Mouse (Mus musculus) adrenal gland, adult 18-20 months (tissue): Measurements from ENCODE around the gene Cenpn. TPM values are rescaled to one million over a fixed set of nuclear protein-coding genes. Genes with fewer than 3 reads are reported as not detected.

ENCODE experiments used
- DNase-seq, 2 experiments: peaks; one replicate each; pipeline ENCODE4 v3.0.0; 2021 to 2022; ENCODE audit warnings: low spot score in 2 of 2
- total RNA-seq, 2 experiments: library from RNA; stranded (reverse); gene quantifications; 1 replicate in 1 of 2; 2 replicates in 1 of 2; pipeline ENCODE4 v1.2.3; 2021

Gene Cenpn
- total RNA-seq, 2 experiments from 2014 or later, result 2.6 to 2.7 TPM

- no peak for DNase-seq
Measured at GRCm38 (mm10) chr8:116942284-116943058, 20.9 kb downstream of the Cenpn start.

DNA sequence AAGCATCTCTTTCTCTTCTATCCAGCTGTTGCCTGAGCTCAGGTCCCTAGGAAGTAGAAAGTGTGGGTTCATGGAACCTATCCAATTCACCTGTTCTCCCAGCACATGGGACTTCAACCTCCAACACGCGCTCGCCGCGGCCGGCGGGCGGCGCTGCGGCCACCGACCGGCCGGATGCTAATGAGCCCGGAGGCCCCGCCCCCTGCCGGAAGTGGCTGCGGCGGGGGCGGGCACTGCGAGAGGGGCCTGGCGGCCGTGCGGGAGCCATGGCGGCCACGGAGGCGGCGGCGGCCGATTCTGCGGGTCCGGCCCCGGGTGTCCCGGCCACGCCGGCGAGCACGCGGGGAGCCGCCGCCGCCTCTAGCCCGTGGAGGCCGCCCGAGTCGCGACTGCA, 21.6 kb downstream of the Cenpn start, which contains the start of gene Atmin:
Atmin (plus strand) TSS at position 233 of the 394 bp plus-strand sequence.
- peak; percentile 82 to 90 for DNase-seq

- peak; percentile 24 to 37 for DNase-seq
Measured at GRCm38 (mm10) chr8:116943555-116944384, 22.2 kb downstream of the Cenpn start.

DNA sequence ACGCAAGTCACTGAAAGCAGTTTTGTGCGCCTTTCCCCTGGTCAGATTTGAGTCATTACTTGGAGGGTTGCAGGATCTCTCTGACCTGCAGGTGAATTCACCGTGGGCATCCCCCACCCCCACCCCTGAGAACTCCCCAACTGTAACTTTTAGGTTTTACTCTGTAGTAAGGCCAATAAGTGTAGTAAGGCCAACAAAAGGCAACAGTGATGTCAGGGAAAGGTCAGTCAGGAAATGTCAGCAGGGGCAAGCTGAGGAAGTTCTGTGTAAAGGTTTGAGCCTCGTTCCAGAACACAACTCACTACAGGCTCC, 22.8 kb downstream of the Cenpn start:
- DNase-seq, result no peak

DNA sequence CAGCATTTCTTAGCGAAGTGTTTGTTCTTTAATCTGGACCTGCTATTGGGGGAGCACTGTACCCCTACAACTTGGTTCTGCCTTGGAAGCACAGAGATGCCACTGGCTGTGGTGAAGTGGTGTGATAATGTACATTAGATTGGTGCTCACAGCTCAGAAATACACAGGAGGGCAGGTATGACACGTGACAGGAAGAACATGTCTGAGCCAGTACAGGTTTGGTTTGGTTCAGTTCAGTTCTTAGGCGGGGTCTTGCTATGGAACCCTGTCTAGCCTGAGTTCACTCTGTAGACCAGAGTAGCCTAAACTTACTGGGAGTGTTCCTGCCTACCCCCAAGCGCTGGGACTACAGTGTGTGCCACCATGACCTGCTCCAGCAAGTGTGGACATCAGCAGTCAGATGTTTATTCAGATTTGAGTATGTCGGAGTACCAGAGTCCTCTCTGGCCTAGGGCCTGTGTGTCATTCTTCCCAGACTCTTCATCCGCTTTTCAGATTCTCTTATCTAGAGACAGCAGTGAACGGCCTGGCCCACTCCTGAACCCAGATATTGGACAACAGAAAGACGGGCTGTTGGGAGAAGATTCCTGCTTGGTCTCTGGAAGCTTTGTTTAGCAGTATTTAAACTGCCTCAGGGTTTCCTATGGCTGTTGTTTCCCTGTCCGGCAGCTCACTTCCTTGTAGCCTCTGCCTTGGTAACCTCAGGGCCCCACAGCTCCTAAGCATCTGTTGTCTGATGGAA, 23.8 kb downstream of the Cenpn start:
- DNase-seq, result no peak

DNA sequence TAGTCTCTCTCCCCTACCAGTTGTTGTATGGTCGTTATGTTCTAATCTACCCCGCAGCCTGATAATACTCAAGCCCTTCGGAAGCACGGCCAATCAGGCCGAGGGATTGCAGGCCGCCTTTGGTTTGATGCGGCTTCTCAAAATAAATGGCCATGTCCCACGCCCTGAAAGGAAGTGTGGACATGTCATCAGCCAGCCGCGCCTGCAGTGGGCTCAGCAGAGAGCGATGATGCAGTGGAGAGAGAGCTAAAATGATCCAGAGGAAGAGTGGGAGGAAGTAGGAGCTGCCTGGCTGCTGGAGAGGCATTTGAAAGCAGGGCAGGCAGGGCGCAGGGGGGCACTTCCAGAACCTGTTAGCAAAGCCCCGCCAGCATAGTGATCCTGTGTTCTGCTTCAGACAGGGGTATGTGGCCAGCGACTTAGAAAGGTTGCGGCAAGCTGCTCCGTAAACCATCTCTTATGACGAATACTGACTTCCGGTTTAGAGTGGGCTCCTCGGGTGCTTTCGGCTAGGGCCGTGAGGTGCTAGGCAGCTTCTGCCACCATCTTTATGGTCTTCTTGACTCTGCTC, 24.8 kb downstream of the Cenpn start:
- no peak for DNase-seq

- no peak for DNase-seq
Measured at GRCm38 (mm10) chr8:116946851-116947250, 25.3 kb downstream of the Cenpn start.

- no peak for DNase-seq
Measured at GRCm38 (mm10) chr8:116947589-116947988, 26.1 kb downstream of the Cenpn start.

- no peak for DNase-seq
Measured at GRCm38 (mm10) chr8:116951369-116951768, 29.8 kb downstream of the Cenpn start.

- DNase-seq, result no peak
Measured at GRCm38 (mm10) chr8:116951778-116952177, 30.2 kb downstream of the Cenpn start.

GRCm38 (mm10) chr8:116952428-116952827, 30.9 kb downstream of the Cenpn start:
- DNase-seq, result no peak

GRCm38 (mm10) chr8:116954415-116954814, 32.9 kb downstream of the Cenpn start:
- no peak for DNase-seq

- no peak for DNase-seq
Measured at GRCm38 (mm10) chr8:116969531-116969930, 48.0 kb downstream of the Cenpn start.

- DNase-seq, result no peak
Measured at GRCm38 (mm10) chr8:116975066-116975465, 53.5 kb downstream of the Cenpn start.

- no peak for DNase-seq
Measured at GRCm38 (mm10) chr8:116975606-116976005, 54.1 kb downstream of the Cenpn start.

- no peak for DNase-seq
Measured at GRCm38 (mm10) chr8:116978052-116978451, 56.5 kb downstream of the Cenpn start.

DNA sequence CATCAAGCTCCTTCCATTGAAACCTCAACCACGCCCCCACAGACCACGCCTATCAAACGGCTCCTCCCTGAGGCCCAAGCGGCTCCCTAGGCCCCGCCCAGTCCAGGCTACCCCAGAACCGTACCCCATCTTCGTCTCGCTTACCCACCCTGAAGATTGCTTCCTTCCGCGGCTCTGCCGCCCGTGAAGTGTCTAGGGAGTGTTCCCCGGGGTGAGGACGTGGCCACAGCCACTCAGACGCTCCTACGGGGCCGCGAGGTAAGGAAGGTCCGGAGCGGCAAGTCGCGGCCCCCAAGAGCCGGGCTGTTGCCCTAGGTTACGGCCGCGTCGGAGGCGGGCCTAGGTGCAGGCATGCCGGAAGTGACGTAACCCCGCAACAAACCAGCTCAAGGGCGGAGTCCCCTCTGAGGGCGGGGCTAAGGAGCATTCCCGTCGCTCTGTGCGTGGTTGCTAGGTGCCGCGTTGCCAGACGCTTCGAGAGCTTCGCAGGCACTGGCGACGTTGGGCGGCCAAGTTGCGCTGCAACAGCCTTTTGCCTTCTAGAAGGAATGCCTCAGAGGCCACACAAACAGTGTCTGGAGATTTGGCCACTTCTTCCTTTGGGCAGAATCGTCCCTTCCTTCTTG, 57.2 kb downstream of the Cenpn start, which contains the start of gene 1700030J22Rik:
1700030J22Rik (minus strand) TSS at position 329 of the 626 bp plus-strand sequence.
- DNase-seq, result peak; percentile 95 to 96

DNA sequence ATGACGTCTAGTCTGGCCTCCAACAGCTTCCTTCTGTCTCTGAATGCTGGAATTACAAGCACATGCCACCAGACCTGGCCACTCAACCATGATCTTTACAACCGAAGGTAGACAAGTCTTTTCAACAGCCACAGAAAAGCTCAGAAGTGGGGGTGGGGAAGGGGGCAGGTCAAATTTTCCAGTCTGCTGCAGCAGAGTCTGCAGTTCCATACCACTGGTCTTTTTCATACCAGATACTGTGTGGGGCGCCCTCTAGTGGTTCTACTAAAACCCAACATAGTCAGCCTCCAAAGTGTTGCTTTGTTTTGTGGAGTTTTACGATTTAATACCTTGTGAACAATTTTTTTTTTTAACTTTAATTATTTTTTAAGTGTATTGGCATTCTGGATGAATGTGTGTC, 58.6 kb downstream of the Cenpn start:
- peak; percentile 37 to 40 for DNase-seq

DNA sequence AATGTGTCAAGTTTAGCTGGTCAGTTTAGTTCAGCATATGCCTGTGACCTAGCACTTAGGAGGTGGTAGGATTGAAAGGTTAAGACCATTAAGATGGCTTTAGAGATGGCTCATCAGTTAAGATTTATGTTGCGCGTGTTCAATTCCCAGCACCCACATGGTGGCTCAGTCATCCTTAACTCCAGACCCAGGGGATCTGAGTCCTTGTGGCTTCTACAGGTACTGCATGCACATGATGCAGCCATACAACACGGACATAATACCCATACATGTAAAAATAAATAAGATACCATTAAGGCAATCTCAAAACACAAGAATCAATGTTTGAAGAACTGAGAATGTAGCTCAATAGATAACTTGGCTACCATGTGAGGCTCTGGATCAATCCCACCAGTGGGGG, 68.3 kb downstream of the Cenpn start:
- no peak for DNase-seq
